Mouse (Mus musculus) large intestine, adult 2 months (tissue): ENCODE measurements around the gene Jun. TPM values are rescaled to one million over a fixed set of nuclear protein-coding genes. Genes with fewer than 3 reads are reported as not detected.

ENCODE experiments used
- DNase-seq: peaks from one replicate; pipeline ENCODE4 v3.0.0-alpha.2; 2012; ENCODE audit warnings: low read depth, low spot score
- WGBS: fragments of 180-500 bp; shearing (Covaris S2); methylation state at CpG from one replicate; pipeline ENCODE4 v1.1.7; 2018; 5-methylcytosine and 5-hydroxymethylcytosine counted together
- polyA plus RNA-seq: library from polyadenylated mRNA; depleted of rRNA; stranded (reverse); fragments of >200 nt; gene quantifications from 2 replicates; pipeline ENCODE4 v1.2.3, GENCODE M21; 2012; rRNA removed

Gene Jun
- polyA plus RNA-seq: 25.1 and 42.8 TPM in 2 replicates

DNA sequence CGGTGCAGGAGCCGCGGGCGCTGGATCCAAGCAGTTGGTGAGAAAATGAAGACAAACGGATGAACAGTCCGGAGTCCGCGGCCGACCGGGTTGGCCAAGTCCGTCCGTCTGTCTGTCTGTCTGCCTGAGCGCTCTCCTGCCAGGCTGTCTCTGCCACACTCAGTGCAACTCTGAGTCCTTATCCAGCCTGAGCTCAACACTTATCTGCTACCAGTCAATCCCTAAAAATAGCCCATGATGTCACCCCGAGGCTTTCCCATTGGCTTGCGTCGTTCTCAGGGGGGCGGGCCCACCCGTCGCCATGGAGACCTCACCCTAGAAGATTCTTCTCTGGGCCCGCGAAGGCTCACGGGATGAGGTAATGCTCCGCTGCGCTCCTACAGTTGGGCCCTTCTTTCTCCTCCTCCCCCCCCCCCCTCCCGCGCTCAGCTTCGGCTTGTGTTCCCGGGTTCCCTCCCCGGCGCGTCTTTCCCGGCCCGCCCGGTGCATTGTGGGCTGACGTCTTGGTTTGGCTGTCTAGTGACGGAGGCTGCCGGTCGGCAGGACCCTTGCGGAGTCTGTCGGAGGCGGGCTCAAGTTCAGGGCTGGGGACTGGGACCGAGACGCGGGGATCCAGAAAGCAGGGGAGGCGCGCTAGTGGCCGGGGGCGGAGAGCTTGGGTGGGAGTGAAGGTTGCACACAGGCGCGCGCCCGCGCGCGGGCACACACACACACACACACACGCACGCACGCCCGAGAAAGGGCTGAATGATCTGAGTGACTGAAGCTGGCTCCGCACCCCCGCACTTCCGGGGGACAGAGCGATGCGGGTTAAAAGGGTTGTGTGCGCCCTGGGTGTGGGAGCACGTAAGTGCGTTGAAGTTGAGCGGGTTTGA, at the start of gene Jun:
Gene Jun (minus strand): TSS at position 198 of the 875 bp plus-strand sequence.
- DNase-seq: peak; percentile 99
- WGBS: under 1% methylated on average over 66 of the region's 68 CpGs

DNA sequence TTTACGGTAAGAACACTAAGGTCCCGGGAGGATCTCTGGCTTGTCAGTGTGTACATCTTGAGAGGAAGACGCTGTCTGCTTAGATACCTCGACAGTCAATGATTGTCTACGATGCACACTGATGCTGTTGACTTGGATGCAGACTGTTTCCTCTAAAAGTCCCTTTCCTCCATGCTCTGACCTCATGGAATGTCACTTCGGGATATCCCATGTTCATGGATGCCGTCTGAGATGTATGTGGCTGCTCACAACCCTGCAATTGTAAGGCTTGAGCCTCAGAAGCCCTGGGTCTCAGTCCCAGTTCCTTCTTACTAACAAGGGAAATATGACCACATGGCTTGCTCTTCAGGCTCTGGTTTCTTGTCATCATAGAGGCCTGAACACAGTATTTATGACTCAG, 49.7 kb upstream of the Jun start:
- 92% methylated on average over 7 of the region's 7 CpGs for WGBS
- DNase-seq: no peak

DNA sequence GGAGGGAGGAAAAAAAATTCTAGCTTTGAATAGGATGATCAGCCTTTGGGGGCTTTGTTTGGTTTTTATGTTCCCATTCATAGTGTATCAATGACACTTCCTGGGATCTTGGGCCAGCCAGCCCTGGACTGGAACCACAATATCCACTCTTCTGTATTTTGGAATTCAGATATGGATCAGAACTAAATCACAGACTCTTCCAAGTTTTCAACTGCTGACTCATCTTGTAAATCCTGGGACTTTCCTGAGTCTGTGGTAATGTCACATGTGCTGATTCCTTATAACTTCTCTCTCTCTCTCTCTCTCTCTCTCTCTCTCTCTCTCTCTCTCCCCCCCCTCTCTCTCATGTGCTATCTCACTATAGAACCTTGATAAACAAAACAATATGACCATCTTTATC, 48.7 kb upstream of the Jun start:
- no peak for DNase-seq

DNA sequence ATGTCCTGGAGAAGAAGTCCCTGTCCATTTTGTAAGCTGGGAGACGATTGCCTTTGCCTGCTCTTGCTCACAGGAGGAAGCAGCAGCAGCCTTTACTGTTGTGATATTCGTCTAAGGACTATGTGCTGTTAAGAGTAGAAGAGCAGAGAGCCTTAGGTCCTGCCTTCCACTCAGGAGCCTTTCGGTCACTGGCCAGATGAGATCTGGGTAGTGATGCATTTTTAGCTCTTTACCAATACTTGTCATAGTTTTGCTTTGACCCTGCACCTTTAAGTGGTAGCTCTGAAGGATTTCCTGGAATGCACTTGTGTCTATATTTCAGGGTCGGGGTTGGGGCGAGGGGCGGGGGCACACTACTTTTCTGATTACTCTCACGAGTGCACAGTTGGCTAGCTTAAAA, 47.4 kb upstream of the Jun start:
- 73% methylated on average over 7 of the region's 7 CpGs for WGBS
- no peak for DNase-seq

DNA sequence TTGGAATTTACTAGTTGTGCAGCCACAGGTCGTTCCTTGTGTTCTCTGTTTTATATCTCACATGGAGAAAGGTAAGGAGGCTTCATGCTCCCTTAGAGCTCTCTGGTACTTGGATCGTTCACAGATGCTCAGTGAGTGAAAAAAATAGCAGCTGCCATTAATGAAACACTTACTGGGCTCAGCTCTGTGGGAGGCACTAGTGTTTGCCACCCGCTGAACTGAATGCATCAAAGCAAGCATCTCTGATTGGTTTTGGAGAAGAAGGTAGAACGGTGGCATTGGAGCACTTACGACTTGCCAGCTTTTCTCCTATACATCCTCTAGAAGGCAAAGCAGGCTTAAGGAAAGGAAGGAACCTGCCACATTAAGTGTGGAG, 46.7 kb upstream of the Jun start:
- WGBS: 92% methylated on average over 5 of the region's 5 CpGs
- DNase-seq: no peak

DNA sequence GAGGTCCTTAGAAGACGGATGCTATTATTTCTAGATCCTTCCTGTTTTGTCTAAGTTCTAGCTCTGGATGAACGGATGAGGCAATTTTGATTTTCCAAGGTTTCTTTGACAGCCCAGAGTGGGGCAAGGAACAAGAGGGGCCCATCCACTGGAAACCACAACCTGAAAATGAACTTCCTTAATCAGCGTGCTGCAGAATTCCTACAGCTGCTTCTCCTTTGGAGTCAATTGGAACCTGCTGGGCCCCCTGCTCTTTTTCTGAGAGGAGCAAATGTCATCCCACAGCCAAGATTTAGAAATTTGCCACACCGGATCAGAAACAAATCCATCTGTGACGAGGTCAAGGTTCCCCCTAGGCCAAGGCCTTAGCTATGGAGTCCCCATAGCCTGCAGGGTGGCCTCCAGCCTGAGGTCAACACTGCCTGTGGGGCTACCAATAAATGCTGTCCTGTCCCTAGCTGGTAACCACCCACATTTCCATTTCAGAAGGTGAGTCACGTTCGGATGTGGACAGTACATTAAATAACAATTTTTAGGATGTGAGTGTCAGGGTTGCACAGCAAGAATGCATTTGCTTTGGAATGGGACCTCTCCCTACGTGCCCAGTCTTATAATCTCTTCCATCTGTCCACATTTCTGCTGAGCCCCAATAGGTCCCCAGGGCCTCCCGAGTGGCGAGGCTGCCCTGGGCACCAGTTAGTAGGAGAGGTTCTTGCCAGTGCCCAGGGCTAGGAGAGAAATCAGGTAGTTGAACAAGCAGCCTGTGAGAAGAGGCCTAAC, 46.1 kb upstream of the Jun start:
- 90% methylated on average over 10 of the region's 10 CpGs for WGBS
- no peak for DNase-seq

DNA sequence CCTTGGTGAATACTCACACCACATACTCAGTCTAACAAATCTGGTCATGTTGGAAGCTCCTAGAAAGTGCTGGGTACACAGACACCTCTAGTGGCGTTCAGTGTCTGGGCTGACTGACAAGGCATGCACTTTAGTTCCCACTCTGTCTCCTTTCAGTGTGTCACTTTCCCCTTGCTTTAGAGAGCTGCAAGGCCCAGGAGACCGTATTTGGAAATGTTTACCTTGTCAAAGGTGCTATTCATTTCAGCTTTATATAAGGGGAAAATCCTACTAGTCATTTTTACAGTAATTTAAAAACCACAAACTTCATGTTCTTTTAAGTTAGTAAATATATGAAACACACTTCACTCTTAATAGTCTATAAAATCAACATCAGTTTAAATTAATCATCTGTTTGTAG, 44.7 kb upstream of the Jun start:
- DNase-seq: no peak
- WGBS: 66% methylated on average over 2 of the region's 2 CpGs

DNA sequence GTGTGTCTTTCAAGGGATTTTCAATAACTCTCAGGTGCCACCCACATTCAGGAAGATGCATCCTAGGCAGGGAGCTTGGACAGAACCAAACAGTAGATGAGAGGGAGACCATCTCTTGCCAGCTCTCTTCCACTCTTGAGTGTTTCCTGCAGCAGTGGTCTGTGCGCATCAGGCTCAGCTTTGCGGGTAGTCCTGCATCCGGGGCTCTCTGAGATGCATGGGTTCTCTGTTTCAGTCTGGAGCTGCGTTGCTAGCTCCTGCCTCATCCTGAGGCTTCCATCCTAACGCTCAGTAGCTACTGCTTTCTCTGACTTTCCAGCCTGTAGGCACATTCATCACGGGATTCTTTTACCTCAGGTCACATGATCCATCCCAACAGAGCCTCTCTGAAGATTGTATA, 43.9 kb upstream of the Jun start:
- no peak for DNase-seq
- 91% methylated on average over 6 of the region's 6 CpGs for WGBS

DNA sequence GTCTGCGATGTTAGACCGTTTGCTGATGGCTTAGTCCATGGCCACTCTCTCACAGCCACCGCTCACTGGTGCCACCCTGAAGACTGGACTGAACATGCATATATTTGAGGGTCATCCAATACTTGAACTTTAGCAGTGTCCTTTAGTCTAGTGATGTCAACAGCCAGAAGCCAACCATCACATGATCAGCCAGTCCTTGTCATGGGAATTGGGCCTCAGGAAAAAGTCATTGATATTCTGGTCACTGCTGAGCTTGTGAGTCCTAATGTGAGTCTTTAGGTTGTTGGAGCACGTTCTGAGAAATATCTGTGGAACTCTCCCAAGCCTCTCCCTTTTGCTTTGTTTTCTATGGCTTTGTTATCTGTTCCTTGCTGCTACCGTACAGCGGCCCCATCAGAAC, 43.3 kb upstream of the Jun start:
- no peak for DNase-seq
- 79% methylated on average over 6 of the region's 6 CpGs for WGBS

DNA sequence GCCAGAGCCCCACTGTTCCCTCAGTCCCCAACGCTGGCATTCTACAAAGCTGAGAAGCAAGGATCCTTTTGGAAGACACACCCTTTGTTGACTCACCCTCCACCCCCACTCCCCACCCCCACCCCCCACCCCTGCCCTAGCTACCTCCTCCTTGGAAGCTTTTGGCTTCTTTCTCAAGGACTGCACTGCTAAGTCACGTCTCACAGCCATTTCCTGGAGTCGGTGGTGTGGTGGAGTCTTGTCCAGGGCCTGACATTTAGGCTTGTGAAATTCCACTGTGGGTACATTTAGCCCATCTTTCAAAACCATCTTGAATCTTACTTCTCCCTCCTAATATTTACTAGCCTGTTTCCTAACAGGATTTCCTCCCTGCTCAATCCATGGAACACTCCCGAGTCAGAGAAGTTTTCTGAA, 42.7 kb upstream of the Jun start:
- DNase-seq: no peak
- 18% methylated on average over 4 of the region's 4 CpGs for WGBS

DNA sequence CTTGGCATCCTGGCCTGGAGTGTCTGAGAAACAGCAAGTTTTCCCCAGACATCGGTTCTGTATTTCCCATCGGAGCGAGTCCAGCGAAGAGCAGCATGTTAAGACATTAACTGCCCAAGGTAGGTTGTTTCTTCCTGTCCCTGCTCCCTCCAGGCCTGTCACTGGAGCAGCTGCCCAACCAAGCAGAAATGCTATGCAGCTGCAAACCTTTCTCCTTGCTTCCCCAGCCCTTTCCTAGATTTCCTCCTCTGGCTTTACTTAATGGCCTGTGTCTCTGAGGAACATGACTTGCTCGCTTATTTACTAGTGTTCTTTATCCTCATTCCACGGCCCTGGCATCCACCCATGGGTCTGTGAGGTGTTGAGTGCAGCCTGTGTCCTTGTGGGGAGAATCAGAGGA, 41.6 kb upstream of the Jun start:
- DNase-seq: no peak

DNA sequence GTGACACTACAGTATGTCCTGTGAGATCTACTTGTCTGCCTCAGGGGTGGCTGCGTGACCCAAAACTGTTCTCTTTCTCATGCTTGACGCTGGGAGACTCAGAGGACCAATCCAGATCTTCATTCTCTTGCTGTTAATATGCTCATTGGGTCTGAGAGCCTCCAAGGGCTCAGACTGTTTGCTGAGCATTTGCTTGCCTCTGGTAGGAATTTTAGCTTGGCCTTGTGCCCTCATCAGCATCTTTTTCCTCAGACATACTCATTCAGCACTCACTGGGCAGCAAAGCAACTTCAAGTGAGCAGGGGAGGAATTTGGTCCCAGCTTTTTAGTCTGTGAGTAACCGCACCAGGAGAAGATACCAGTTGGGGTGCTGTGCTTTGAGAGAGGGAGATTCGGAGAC, 40.5 kb upstream of the Jun start:
- no peak for DNase-seq
- 93% methylated on average over 4 of the region's 4 CpGs for WGBS

More for the DNA sequence above, 41.6 kb upstream of the Jun start:
- 75% methylated on average over 6 of the region's 6 CpGs for WGBS

DNA sequence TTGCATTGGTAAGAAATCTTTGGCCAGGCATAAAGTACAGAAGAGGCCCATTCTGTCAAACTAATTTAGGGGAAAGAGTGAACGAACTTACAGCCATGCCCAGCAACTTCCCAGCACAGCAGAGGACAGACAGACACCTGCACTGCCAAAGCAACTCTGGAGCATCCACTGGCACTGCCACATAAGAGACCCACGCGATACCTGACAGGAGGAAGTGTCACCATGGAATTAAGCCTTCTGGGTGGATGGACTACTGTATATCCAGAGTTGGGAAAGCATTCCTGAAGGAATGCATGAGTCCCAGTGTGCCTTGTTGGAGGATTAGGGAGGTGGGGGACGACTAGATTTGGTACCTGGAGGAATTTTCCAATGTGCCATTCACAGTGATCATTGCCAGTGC, 39.5 kb upstream of the Jun start:
- WGBS: 87% methylated on average over 4 of the region's 4 CpGs
- no peak for DNase-seq

DNA sequence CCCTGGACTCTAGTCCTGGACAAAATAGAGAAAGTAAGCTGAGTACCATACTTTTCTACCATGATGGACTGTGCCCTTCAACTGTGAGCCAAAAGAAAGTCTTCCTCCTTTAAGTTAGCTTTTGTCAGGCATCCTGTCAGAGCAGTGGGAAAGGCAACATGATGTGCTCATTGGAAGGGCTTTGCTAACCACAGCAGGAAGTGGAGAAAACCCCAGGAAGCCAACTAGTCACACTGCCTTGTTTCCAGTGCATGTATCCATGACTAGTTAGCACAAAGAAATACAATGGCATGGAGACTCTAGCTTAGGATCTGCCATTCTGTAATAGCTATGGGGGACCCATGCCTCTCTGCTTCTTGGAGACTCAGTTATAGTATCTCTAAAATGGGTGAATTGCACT, 37.9 kb upstream of the Jun start:
- no peak for DNase-seq

DNA sequence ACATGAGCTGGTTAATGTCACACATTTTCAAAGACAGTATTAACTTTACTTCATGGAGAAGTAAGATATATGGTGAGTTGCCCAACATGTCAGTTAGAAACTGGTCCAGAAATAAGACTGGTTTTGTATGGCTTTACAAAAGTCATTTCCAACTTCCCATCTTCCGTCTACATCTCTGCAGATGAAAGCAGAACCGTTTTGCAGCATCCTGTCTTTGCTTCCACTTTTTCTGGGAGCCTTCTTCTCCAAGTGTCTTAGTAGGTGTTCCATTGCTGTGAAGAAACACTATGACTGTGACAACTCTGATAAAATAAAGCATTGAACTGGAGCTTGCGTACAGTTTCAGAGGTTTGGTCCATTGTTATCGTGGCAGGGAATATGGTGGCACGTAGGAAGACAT, 37.0 kb upstream of the Jun start:
- WGBS: 98% methylated on average over 5 of the region's 5 CpGs
- no peak for DNase-seq

DNA sequence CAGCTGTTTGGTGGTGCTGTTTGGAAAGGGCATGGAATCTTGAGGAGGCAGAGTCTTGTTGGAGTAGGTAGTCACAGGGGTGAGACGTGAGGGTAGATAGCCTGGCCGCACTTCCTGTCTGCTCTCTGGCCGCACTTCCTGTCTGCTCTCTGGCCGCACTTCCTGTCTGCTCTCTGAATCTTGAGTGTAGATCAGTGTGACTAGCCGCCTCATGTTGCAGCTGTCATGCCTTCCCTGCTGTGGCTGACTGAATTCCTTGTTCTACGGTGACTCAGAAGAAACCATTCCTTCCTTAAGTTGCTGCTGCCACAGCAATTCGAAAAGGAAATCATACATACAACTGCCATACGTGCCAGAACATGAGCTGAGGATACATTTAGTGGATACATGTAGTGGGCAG, 31.9 kb upstream of the Jun start:
- no peak for DNase-seq
- 78% methylated on average over 8 of the region's 8 CpGs for WGBS

DNA sequence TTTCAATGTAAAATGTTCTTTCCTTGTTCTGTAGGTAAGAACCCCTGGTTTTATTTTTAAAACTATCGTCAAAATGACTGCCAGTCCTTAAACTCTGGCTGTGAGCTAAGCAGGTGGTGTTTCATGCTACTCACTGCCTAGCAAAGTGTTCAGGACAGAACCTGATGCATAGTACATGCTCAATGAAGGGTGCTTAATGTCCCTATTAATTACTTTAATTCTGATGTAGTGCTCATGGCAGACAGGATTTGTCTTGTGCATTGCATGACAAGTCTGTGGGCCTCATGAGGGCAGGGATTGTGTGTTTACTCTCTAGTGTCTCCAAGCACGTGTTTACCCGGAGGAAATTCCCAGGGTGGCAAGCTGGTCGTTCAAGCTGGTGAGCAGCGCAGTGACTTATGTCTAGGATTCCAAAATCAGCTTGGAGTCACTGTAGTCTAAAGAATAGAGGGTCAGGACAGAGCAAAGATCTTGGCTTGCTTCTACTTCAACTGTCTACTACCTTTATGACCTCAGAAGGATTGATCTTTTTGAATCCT, 31.2 kb upstream of the Jun start:
- DNase-seq: no peak
- 70% methylated on average over 5 of the region's 5 CpGs for WGBS

DNA sequence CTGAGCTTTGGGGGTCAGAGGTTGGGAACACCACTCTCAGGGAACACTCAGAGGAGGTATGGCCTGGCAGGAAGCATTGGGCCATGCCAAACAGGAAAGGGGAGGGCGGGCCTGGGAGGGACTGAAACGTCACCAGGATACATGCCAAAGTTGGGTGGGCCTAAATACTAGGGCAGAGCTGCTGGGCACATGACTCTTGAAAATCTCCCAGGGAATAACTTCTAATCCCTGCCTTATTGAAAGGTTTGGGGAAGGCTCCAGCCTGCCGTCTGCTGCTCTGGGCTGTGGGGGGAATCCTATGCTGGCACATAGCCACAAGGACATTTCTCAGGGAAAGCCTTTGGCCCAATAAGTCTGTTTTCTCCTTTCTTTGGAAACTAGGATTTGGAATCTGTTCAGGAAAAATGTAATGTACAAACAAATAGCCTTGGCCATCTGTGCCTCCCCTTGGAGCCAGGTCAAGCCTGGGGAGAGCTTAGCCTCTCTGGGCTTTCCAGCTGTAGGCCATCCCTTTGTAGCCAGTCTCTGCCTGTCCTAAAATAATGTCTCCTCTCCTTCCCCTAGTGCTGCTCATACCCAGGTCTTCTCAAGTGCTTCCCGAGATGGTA, 30.6 kb upstream of the Jun start:
- 18% methylated on average over 4 of the region's 4 CpGs for WGBS
- DNase-seq: peak; percentile 33

DNA sequence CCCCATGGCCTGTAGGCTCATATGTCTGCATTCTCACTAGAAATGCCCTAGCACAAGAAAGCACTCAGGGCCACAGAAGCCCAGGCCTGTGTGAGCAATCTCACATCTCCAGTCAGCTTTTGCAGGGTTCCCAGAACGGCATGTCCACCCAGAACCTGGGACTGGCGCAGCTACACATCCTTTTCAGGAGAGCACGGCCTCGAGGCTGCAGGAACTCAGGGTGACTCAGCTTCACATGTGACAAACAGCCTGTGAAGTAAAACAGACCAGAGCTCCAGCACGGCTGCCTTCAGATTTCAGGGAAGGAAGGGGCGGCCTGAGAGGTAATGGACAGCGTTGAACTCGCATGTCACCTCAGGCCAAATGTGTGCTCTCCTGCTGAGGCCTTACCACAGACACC, 29.6 kb upstream of the Jun start:
- whole genome bisulfite sequencing: 64% methylated on average over 8 of the region's 8 CpGs
- no peak for DNase-seq

DNA sequence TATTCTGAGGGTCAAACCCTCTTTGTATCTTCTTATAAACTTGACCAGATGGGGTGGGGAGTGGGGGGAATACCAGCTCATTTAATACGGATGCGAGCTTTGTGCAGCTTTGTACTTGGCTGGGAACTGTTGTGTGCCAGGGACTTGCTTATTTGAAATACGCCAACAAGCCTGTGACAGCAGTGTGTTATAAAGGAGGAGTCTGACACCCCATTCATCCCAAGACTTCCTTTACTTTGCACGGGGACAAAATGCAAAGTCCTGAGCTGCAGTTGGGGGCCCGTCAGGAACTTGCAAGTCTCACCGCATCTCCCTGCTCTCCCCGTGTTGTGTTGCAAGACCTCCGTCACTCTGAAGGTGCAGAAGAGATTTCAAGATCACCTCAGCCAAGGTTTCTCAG, 26.6 kb upstream of the Jun start:
- WGBS: 82% methylated on average over 8 of the region's 8 CpGs
- DNase-seq: no peak

DNA sequence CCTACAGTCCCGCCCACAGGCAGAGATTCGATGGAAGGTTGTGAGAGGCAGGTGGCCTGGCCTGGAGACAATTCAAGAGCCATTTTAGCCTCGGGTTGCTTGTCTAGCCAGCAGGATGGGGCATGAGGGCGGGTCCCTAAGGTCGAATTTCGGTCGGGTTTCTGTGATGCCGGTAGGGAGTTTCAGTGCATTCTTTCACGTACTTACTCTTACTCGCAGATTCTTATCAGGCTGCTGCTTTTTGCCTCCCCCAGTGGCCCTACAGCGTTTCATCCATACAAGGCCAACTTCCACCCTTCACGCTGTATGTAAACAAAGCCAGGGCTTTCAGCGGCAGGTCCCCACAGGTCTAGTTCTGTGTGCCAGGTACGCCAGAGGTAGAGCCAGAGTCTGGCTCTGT, 24.3 kb upstream of the Jun start:
- WGBS: 25% methylated on average over 14 of the region's 14 CpGs
- DNase-seq: no peak
